Mouse (Mus musculus): ENCODE measurements around the gene Lamc1. TPM values are rescaled to one million over a fixed set of nuclear protein-coding genes. Genes with fewer than 3 reads are reported as not detected.
"Not testable (repeated sequence)": the region's sequence is repeated elsewhere in the genome, so short reads cannot be mapped to it uniquely, and the experiment has no call there.

Gene Lamc1
- 10 to 100 TPM in 1 of 3 experiments, 1 to 10 TPM in 2; 6.2 to 11.7 (median 8.9) TPM for polyA plus RNA-seq (2017; shearing (Covaris generic))

DNA sequence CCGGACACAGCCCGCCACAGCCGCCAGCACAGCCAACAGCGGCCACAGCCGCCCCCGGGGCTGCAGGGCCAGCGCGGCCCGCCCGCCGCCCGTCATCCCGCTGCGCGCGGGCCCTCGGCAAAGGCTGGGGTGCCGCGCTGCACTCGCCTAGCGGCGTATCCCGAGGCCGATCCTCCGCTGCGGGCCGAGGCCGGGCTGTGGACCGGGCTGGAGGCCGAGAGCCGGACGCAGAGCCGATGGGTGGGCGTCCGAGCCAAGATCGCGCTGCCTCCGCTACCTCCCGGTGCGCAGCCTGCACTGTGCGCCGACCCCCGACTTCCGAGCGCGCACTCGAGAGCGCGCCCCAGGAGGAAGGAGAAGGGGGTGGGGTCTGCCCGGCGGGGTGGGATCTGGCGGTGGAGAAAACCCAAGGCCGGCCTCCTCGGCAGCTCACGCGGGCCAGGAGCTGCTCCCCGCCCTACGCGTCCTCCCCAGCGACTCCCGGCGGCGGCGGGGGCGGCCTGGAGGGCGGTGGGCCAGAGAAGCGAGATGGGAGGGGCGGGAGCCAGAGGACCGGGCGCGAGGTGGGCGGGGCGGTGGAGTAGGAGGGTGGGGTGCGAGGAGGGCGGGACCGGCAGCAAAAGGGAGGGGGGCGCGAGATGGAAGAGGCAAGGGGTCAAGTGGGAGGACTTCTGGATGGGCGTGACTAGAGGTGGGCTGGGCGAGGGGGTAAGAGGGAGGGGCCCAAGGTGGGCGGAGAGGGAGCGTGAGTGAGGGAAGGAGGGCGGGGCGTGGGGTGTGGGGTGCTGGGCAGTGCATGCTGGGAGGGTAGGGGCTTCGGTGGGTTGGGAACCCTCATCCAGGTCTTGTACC, at the start of gene Lamc1:
TSS of gene Lamc1 (minus strand) at position 343 of the 852 bp plus-strand sequence.
- peak; percentile 47 for ATAC-seq

- no peak for ATAC-seq
These were observed 48.2 kb upstream of the Lamc1 start for GRCm38 (mm10) chr1:153380746-153381282.

GRCm38 (mm10) chr1:153379832-153380231, 47.2 kb upstream of the Lamc1 start:
- peak; percentile 72 for ATAC-seq

GRCm38 (mm10) chr1:153378587-153378986, 46.0 kb upstream of the Lamc1 start:
- ATAC-seq: no peak

GRCm38 (mm10) chr1:153376446-153376845, 43.9 kb upstream of the Lamc1 start:
- no peak for ATAC-seq

GRCm38 (mm10) chr1:153374136-153374535, 41.5 kb upstream of the Lamc1 start:
- no peak for ATAC-seq

- no peak for ATAC-seq
These were observed 39.3 kb upstream of the Lamc1 start for GRCm38 (mm10) chr1:153371846-153372245.

DNA sequence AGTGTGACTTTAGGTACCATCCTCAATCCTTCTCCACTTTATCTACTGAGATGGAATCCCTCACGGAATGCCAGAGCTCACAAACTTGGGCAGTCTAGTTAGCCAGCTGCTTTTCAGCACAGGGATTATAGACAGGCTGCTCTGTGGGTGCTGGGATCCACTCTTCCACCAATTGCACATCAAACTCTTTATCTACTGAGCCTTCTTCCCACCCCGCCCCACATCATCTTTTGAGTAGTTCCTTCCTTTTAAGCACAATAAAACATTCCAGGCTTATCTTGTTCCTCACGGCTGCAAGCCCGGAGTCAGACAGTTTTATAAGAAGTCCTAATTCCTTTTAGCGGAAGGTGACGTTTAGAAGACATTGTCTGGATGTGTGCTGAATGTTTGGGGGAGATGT, 36.4 kb upstream of the Lamc1 start:
- no peak for ATAC-seq

DNA sequence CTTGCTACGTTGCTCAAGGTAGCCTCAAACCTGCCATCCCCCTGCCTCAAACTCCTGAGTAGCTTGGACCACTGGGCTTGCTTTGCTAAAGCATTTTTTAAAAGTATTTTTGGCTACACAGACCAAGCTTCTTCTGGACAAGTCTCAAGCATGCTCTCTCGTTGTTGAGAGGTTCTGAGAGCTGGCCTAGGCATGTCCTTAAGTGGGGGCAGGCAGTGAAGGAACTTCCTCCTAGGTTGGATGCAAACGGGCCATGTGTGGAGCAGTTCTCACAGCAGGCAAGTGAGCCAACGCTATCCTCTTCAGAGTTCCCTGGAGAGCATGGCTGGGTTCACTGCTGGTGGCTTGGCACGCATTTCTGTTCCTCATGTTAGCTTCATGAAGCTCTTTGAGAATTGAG, 34.5 kb upstream of the Lamc1 start:
- no peak for ATAC-seq

GRCm38 (mm10) chr1:153361926-153362325, 29.3 kb upstream of the Lamc1 start:
- no peak for ATAC-seq

DNA sequence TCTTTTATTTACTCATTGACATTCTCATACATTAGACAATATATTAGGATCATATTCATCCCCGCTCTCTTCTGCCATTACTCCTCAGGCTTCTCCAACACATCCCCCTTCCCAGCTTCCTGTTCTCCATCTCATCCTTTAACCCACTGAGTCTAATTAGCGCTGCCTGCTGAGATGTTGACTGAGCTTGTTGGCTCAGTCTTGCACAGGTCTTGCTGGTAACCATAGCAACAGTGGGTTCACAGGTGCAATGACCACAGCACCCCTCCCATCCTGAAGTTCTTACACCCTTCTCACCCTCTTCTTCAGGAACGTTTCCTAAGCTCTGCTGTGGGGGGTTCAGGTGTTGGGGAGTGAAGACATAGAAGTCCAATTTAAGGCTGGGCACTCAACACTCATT, 28.0 kb upstream of the Lamc1 start:
- no peak for ATAC-seq

- no peak for ATAC-seq
These were observed 24.6 kb upstream of the Lamc1 start for GRCm38 (mm10) chr1:153357218-153357617.

DNA sequence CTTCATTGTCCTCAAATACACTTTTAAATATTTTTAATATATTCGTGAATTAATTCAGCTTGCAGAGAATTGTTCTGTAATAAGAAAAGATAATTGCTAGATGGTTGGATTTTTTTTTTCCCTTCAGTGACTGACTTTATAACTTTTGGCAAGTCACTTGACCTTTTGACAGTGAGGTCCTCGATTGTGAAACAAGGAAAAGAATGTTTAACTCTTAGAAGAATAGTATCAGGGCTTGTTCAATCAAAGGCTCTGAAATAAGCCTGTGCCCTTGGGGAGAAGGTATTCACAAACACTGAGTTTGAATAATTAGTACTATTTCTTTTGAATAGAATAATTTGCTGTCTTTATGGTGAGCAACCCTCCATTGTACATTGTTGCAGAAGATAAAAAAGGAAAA, 21.9 kb upstream of the Lamc1 start:
- no peak for ATAC-seq

- no peak for ATAC-seq
These were observed 21.3 kb upstream of the Lamc1 start for GRCm38 (mm10) chr1:153353736-153354430.

GRCm38 (mm10) chr1:153351034-153351433, 18.4 kb upstream of the Lamc1 start:
- no peak for ATAC-seq

DNA sequence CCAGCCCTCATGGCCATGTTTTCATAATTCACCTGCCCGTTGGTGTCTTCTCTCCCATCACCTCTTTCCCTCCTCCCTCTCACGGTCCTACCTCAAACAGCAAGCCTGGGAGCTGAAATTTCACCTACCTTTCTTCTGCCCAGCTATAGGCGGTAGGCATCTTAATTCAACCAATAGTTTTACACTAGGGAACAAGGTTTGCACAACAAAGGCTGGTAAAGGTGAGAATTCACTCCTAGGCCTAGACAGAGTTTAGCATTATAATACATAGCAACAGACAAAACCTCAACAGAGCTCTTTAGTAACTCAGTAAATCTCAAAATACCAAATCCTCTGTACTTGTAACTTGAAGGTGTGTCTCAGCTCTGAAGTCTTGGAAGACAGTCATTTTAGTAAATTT, 15.1 kb upstream of the Lamc1 start:
- ATAC-seq: no peak

DNA sequence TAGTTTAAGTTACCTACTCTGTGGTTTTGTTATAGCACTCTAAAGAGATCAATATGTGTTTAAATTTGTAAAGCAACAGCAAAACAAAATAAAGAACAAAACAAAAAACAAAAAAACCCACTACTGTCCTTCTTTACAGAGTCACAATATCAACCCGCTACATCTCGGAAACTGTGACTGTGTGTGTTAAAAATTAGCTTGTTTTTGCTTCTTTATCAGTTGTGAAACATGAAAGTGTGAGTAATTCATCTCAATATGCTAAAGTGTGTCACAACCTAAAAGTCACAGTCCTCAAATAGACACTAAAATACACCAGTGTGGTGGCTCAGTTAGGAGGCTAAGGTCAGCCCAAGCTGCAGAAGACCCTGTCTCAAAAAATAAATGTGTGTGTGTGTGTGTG, 14.5 kb upstream of the Lamc1 start:
- ATAC-seq: peak; percentile 54

GRCm38 (mm10) chr1:153345699-153346291, 13.2 kb upstream of the Lamc1 start:
- ATAC-seq: no peak

DNA sequence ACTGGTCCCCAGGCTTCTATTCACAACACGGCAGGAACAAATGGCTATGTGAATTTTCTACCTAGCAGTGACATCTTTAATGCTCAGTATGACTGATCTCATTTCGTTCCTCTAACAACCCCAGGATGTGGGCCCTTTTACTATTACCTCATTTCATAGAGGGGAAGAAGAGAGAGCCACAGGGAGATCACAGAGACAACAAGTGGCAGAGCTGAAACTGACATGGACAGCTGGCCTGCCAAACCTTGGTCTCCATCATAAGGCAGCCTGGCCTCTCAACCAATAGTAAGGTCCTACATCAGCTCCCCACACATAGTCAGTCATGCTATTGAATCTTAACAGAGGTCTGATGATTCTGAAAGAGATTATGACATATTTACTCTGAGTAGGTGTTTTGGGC, 12.4 kb upstream of the Lamc1 start:
- no peak for ATAC-seq

DNA sequence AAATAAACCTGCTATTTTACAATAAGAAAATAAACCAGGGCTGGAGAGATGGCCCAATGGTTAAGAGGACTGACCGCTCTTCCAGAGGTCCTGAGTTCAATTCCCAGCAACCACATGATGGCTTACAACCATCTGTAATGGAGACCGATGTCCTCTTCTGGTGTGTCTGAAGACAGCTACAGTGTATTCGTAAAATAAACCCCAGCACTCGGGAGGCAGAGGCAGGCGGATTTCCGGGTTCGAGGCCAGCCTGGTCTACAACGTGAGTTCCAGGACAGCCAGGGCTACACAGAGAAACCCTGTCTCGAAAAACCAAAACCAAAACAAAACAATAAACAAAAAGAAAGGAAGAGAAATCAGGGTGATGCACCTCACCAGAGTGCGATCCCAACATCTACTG, 2.9 kb upstream of the Lamc1 start:
- ATAC-seq: not testable (repeated sequence)

- peak; percentile 47 for ATAC-seq
These were observed 923 bp upstream of the Lamc1 start for GRCm38 (mm10) chr1:153333296-153334121.

DNA sequence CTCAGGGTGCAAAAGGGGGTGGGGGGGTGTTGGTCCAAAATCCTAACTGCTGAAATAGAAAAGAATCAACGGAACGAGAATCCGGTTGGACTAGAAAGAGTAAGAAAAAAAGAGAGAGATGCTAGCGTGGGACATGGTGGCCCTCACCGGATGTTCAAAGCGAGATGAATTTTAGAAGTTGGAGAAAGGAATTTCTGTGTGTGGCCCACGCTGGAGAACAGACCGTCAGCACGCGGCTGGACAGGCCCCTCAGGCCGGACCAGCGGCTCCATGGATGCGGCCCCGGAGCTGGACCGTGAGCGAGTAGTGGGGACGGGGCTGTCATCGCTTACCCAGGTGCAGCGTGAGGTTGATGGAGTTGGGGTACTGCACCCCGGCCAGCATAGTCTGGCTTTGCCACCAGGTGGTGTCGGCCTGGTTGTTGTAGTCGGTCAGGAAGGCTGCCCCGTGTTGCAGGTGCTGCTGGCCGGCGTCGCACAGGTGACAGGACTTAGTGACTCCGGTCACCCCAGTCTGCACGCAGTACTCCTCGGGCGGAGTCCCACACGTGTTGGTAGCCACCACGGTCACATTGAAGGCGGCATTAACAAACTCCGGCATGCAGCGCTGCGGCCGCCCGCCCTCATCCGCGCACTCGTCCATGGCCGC, 666 bp downstream of the Lamc1 start:
- peak; percentile 66 for ATAC-seq
